29 mouse cellular contexts compared by ENCODE assay signal in the genomic region with DNA sequence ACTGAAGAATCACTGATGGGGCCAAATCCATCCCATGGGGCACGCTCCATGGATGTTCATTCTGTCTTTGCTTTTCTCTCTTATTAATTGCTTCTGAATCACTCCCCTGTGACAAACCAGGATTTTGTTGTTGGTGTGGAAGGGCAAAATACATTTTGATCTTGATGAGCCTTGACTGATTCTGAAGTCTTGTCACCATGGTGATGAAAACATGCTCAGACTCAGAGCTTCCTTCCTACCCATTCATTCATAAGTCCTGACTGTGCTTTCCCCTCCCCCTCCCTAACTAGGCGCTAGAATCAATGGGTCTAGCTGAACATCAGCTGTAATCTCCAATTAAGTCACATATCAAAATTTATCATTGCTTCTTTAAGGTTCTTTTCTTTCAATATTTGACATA.
A peak's percentile ranks its signal among the peaks of the same experiment; 100 is the strongest.
DNase-seq lines count a peak whose midpoint lies in the region; ATAC-seq and TF ChIP-seq lines count a peak whose summit lies in the region.
"Had no signal": no experiment of that assay in that cellular context is flagged by ENCODE, and none has a peak within 500 bp of the region (broad histone marks: within the 10 kb centered on the region; RNA-seq: fewer than 3 reads in every experiment).

No protein-coding gene starts in this region.

- 68% methylated on average over 2 of the region's 2 CpGs for WGBS in hindbrain, embryonic 11.5 days
- WGBS in hindbrain, embryonic 13.5 days = 53% methylated on average over 2 of the region's 2 CpGs
- 32% methylated on average over 2 of the region's 2 CpGs for WGBS in midbrain, postnatal 0 days

- TF ChIP-seq CTCF in midbrain, postnatal 0 days (IDR thresholded peaks at IDR 0.05) = no peak

- H3K27ac ChIP-seq in hindbrain, embryonic 11.5 days (ENCODE audit: low read depth, low read length) = no peak overlapping the region
- H3K27ac ChIP-seq in hindbrain, embryonic 13.5 days = no peak overlapping the region
- H3K27ac ChIP-seq in midbrain, postnatal 0 days (ENCODE audit: low read depth, low read length) = no peak overlapping the region
- H3K27ac ChIP-seq: embryonic facial prominence, embryonic 15.5 days; forebrain, embryonic 15.5 days; hindbrain, embryonic 15.5 days; limb, embryonic 13.5 days; liver, embryonic 12.5 days; neural tube, embryonic 13.5 days had no signal

- intact Hi-C loops in gastrocnemius, postnatal 14 days (cut with DNase I; ENCODE audit: low total_unique reads) = no loop called here

- H3K36me3 ChIP-seq in hindbrain, embryonic 11.5 days (ENCODE audit: control insufficient read depth, insufficient read depth, low read length) = no peaks in the 10 kb centered on the region
- no peaks in the 10 kb centered on the region for H3K36me3 ChIP-seq in hindbrain, embryonic 13.5 days
- no peaks in the 10 kb centered on the region for H3K36me3 ChIP-seq in midbrain, postnatal 0 days (ENCODE audit: insufficient read depth, low read length)
- H3K36me3 ChIP-seq: embryonic facial prominence, embryonic 15.5 days; forebrain, embryonic 15.5 days; hindbrain, embryonic 15.5 days; limb, embryonic 13.5 days; liver, embryonic 12.5 days; neural tube, embryonic 13.5 days had no signal

- H3K4me2 ChIP-seq in hindbrain, embryonic 11.5 days (replicated peaks; ENCODE audit: low read depth, low read length) = no peak overlapping the region
- H3K4me2 ChIP-seq in hindbrain, embryonic 13.5 days = no peak overlapping the region
- no peak overlapping the region for H3K4me2 ChIP-seq in midbrain, postnatal 0 days (ENCODE audit: low read depth, low read length, poor library complexity, severe bottlenecking)
- H3K4me2 ChIP-seq: embryonic facial prominence, embryonic 15.5 days; forebrain, embryonic 15.5 days; heart, embryonic 11.5 days; hindbrain, embryonic 15.5 days; limb, embryonic 13.5 days; liver, embryonic 12.5 days; neural tube, embryonic 13.5 days had no signal

- ATAC-seq in hindbrain, embryonic 11.5 days (ENCODE audit: low FRiP score) = peak; percentile 74
- ATAC-seq in hindbrain, embryonic 13.5 days (ENCODE audit: low FRiP score) = no peak
- peak; percentile 38; the same call in 1 of the 2 replicates for ATAC-seq in midbrain, postnatal 0 days (ENCODE audit: low FRiP score)
- ATAC-seq: forebrain, embryonic 15.5 days; intestine, embryonic 16.5 days; liver, embryonic 12.5 days; Patski had no signal

- H3K9ac ChIP-seq in hindbrain, embryonic 11.5 days (ENCODE audit: low read depth, low read length) = no peak overlapping the region
- no peak overlapping the region for H3K9ac ChIP-seq in hindbrain, embryonic 13.5 days
- no peak overlapping the region for H3K9ac ChIP-seq in midbrain, postnatal 0 days (replicated peaks; ENCODE audit: low read length, poor library complexity, severe bottlenecking)
- H3K9ac ChIP-seq: embryonic facial prominence, embryonic 15.5 days; forebrain, embryonic 15.5 days; hindbrain, embryonic 15.5 days; limb, embryonic 13.5 days; liver, embryonic 12.5 days; neural tube, embryonic 13.5 days had no signal

- DNase-seq in hindbrain, embryonic 11.5 days (ENCODE audit: low spot score) = peak; percentile 15
- DNase-seq in Muller cell, postnatal 12 days (ENCODE audit: inconsistent ontology term) = peak; percentile 86
- peak; percentile 12 for DNase-seq in mesoderm, embryonic 11.5 days (ENCODE audit: low read depth, low spot score)
- peak; percentile 25 for DNase-seq in midbrain, postnatal 0 days (ENCODE audit: low spot score)
- no peak for DNase-seq in layer of hippocampus, postnatal 10 days (ENCODE audit: low spot score in 2 of 2)
- DNase-seq in gastrocnemius, postnatal 14 days = no peak
- DNase-seq: adrenal gland, postnatal 36 days; cerebellum, adult 11 months; cerebellum, adult 9-11 months; gastrocnemius, postnatal 10 days; heart, adult 11 months; heart, postnatal 10 days; kidney, adult 9 months; kidney, postnatal 25 days; lung, adult 18-20 months; lung, postnatal 10 days; right cerebral cortex, postnatal 25 days; spleen, adult 18-20 months; thymus, postnatal 14 days had no signal

- H3K27me3 ChIP-seq in hindbrain, embryonic 11.5 days (ENCODE audit: control insufficient read depth, insufficient read depth, low read length) = no peaks in the 10 kb centered on the region
- H3K27me3 ChIP-seq in hindbrain, embryonic 13.5 days = no peaks in the 10 kb centered on the region
- no peaks in the 10 kb centered on the region for H3K27me3 ChIP-seq in midbrain, postnatal 0 days (ENCODE audit: insufficient read depth, low read length)
- H3K27me3 ChIP-seq: embryonic facial prominence, embryonic 15.5 days; forebrain, embryonic 15.5 days; hindbrain, embryonic 15.5 days; limb, embryonic 13.5 days; liver, embryonic 12.5 days; neural tube, embryonic 13.5 days; Patski had no signal

- H3K4me3 ChIP-seq in hindbrain, embryonic 11.5 days (ENCODE audit: low read depth, low read length) = no peak overlapping the region
- H3K4me3 ChIP-seq in hindbrain, embryonic 13.5 days = no peak overlapping the region
- no peak overlapping the region for H3K4me3 ChIP-seq in midbrain, postnatal 0 days (ENCODE audit: low read depth, low read length)
- H3K4me3 ChIP-seq: embryonic facial prominence, embryonic 15.5 days; forebrain, embryonic 15.5 days; hindbrain, embryonic 15.5 days; limb, embryonic 13.5 days; liver, embryonic 12.5 days; neural tube, embryonic 13.5 days had no signal

- H3K4me1 ChIP-seq in hindbrain, embryonic 11.5 days (replicated peaks; ENCODE audit: control insufficient read depth, insufficient read depth, low read length) = no peaks in the 10 kb centered on the region
- no peaks in the 10 kb centered on the region for H3K4me1 ChIP-seq in hindbrain, embryonic 13.5 days (replicated peaks)
- H3K4me1 ChIP-seq in midbrain, postnatal 0 days (ENCODE audit: insufficient read depth, low read length) = no peaks in the 10 kb centered on the region
- H3K4me1 ChIP-seq: embryonic facial prominence, embryonic 15.5 days; forebrain, embryonic 15.5 days; hindbrain, embryonic 15.5 days; limb, embryonic 13.5 days; liver, embryonic 12.5 days; neural tube, embryonic 13.5 days had no signal

- H3K9me3 ChIP-seq in hindbrain, embryonic 11.5 days (ENCODE audit: control insufficient read depth, low read length) = no peaks in the 10 kb centered on the region
- no peaks in the 10 kb centered on the region for H3K9me3 ChIP-seq in hindbrain, embryonic 13.5 days
- no peaks in the 10 kb centered on the region for H3K9me3 ChIP-seq in midbrain, postnatal 0 days (ENCODE audit: low read length)
- H3K9me3 ChIP-seq: embryonic facial prominence, embryonic 15.5 days; forebrain, embryonic 15.5 days; hindbrain, embryonic 15.5 days; limb, embryonic 13.5 days; liver, embryonic 12.5 days; neural tube, embryonic 13.5 days had no signal

Comparison
In these comparisons a context has a peak if more than half of its experiments do, and no peak if none do; other contexts are left out.
1. DNase-seq: peak in hindbrain, embryonic 11.5 days (single experiment), Muller cell, postnatal 12 days (single experiment), mesoderm, embryonic 11.5 days (single experiment) and midbrain, postnatal 0 days (single experiment); none in layer of hippocampus, postnatal 10 days (0 of 2) and gastrocnemius, postnatal 14 days (single experiment).